Mouse (Mus musculus): Measurements from ENCODE around the gene Banp. TPM values are rescaled to one million over a fixed set of nuclear protein-coding genes. Genes with fewer than 3 reads are reported as not detected.
A peak's percentile ranks its signal among the peaks of the same experiment; 100 is the strongest.

Gene Banp
- polyA plus RNA-seq, 1 experiment from 2014 or later: 59.0 TPM

DNA sequence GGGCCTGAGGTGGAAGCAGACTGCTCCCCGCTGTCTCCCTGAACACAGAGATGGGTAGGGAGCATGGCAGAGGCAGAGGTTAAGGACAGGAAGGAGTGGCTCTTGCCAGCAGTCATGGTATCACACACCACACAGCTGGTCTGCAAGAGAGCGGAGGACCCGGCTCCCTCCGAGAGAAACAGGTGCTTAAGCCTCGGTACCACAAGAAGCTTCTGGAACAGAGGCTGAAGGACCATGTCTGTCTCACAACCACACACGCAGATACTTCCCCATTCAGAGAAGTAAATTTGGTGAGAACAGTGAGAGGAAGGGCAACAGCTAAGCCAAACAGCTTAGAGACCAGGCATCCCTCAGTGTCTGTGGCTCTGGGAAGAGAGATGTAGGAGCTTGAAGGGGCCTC is 38.1 kb upstream of the Banp start:
- Histone ChIP-seq H3K36me3 (no peaks in the 10 kb centered on the region), H3K27me3 (peaks cover 13% of the 10 kb centered on the region), H3K4me3 (no peak overlapping the region), H3K4me2 (no peak overlapping the region), H3K9me3 (no peaks in the 10 kb centered on the region), H3K27ac (peak overlapping the region; percentile 35), H3K4me1 (replicated peaks) (peaks cover 9% of the 10 kb centered on the region), H3K9ac (peak overlapping the region; percentile 14; the same call in 1 of the 2 replicates)
- no peak for ATAC-seq (ENCODE audit: low FRiP score)
- 92% methylated on average over 6 of the region's 6 CpGs for WGBS

DNA sequence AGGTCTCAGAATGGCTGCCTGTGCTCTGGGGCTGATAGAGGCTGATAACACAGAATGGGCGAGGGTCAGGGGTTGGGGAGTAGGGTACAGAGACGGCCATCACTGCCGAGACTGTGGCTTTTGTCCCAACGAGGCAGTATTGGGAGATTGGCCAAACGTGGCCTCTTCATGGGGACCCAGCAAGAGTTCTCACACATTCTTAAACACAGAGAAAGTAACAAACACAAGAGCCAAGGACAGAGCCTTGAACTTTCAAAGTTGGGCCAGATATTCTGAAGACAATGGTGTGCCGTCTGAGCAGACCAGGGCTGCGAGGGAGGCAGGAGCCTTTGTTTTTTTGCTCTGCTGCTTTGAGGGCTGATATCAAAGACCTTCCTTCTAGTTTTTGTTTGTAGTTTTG is 37.6 kb upstream of the Banp start:
- H3K4me1 ChIP-seq (replicated peaks): peaks cover 5% of the 10 kb centered on the region
- peak overlapping the region; percentile 14; the same call in 1 of the 2 replicates for H3K9ac ChIP-seq
- WGBS: 69% methylated on average over 7 of the region's 7 CpGs
- no peak for ATAC-seq (ENCODE audit: low FRiP score)
- H3K27ac ChIP-seq: peak overlapping the region; percentile 35; the same call in 1 of the 2 replicates
- no peak overlapping the region for H3K4me2 ChIP-seq
- H3K4me3 ChIP-seq: no peak overlapping the region
- H3K27me3 ChIP-seq: peaks cover 13% of the 10 kb centered on the region
- no peaks in the 10 kb centered on the region for H3K9me3 ChIP-seq
- no peaks in the 10 kb centered on the region for H3K36me3 ChIP-seq

DNA sequence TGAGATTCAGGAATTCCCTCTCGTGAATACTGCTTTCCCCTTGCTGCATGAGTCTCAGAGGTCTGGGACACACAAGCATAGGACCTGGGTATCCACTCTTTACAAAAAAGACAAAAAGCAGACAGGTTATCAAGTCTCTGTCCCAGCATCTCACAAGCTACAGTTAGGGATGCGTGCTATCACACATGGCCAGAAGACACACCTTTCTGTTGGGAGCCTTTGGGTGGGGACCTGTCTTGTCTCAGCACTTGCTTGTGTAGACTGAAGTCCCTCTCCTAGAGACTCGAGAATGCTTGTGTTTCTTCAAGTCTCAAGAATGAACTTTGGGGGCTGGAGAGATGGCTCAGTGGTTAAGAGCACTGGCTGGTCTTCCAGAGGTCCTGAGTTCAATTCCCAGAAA is 36.7 kb upstream of the Banp start:
- H3K4me2 ChIP-seq: no peak overlapping the region
- H3K4me1 ChIP-seq (replicated peaks): peaks cover 4% of the 10 kb centered on the region
- no peaks in the 10 kb centered on the region for H3K9me3 ChIP-seq
- no peak overlapping the region for H3K4me3 ChIP-seq
- WGBS: 71% methylated on average over 3 of the region's 3 CpGs
- peaks cover 13% of the 10 kb centered on the region for H3K27me3 ChIP-seq
- H3K36me3 ChIP-seq: no peaks in the 10 kb centered on the region
- ATAC-seq (ENCODE audit: low FRiP score): no peak
- no peak overlapping the region for H3K9ac ChIP-seq
- peak overlapping the region; percentile 44; the same call in 1 of the 2 replicates for H3K27ac ChIP-seq

DNA sequence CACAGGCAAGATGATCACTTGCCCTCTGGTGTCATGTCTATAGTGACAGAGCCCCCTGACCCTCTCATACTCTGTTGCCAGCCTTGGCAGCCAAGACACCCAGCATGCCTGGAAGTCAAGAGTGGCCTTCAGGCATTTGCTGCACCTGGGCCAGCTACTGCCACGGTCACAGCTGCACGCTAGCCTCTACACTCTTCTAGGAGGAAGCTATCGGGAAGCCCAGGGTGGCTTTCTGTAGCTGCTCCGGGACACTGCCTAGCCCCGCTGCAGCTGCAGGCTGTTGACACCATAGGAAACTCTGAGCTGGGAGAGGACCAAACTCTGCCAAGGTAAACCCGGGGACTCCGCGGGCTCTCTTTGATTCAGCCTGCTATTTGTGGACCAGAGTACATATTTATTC is 36.2 kb upstream of the Banp start:
- Histone ChIP-seq H3K36me3 (no peaks in the 10 kb centered on the region), H3K9me3 (no peaks in the 10 kb centered on the region), H3K9ac (no peak overlapping the region), H3K27ac (no peak overlapping the region), H3K4me1 (replicated peaks) (no peaks in the 10 kb centered on the region), H3K4me2 (no peak overlapping the region), H3K4me3 (no peak overlapping the region), H3K27me3 (peaks cover 13% of the 10 kb centered on the region)
- ATAC-seq (ENCODE audit: low FRiP score): no peak
- 80% methylated on average over 8 of the region's 8 CpGs for WGBS

DNA sequence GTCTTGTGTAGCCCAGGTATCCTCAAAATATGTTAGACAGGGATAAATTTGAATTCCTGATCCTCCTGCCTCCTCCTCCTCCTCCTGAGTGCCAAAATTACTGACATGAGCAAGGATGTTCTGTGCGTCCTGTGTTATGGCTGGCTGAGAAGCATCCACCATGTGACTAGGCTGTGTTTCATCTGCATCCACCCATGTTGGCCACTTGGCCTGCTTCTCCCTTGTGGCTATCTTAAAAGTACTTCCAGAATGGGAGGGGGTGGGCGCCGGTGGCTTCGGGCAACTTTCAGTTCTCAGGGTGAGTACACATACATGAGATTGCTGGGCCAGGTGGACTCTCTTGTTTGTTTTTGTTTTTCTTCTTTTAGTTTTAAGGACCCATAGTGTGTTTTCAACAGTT is 30.4 kb upstream of the Banp start:
- no peak overlapping the region for H3K9ac ChIP-seq
- H3K36me3 ChIP-seq: no peaks in the 10 kb centered on the region
- H3K4me1 ChIP-seq (replicated peaks): peaks cover 10% of the 10 kb centered on the region
- H3K27ac ChIP-seq: no peak overlapping the region
- H3K27me3 ChIP-seq: 0 out of 2 replicates have a peak, but pooled peaks cover 4% of the 10 kb centered on the region
- 68% methylated on average over 4 of the region's 4 CpGs for WGBS
- no peak overlapping the region for H3K4me2 ChIP-seq
- H3K9me3 ChIP-seq: no peaks in the 10 kb centered on the region
- ATAC-seq (ENCODE audit: low FRiP score): no peak
- H3K4me3 ChIP-seq: no peak overlapping the region

DNA sequence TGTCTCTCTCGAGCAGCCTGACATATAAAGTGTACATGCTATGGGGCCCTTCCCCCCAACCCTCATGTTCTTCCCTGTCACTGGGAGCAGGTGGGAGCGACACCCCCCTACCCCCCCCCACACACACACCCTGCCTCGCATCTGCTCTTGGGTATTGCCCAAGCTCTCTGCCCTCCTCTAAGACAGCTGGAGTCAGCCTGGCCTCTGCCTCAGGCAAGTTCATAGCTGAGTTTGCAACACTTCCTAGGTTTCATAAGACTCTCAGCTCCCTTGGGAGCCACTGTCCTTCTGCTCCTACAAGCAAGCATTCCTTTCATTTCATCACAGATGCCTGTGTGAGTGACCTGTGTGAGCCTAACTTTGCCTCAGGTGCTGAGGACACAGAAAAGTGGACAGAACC is 29.8 kb upstream of the Banp start:
- Histone ChIP-seq H3K4me1 (replicated peaks) (peaks cover 10% of the 10 kb centered on the region), H3K4me2 (no peak overlapping the region), H3K27me3 (0 out of 2 replicates have a peak, but pooled peaks cover 4% of the 10 kb centered on the region), H3K36me3 (no peaks in the 10 kb centered on the region), H3K4me3 (no peak overlapping the region), H3K9ac (no peak overlapping the region), H3K9me3 (no peaks in the 10 kb centered on the region), H3K27ac (no peak overlapping the region)
- WGBS: 40% methylated on average over 3 of the region's 3 CpGs
- 0 out of 2 replicates have a peak, but pooled peaks have one; percentile 24 for ATAC-seq (ENCODE audit: low FRiP score)

DNA sequence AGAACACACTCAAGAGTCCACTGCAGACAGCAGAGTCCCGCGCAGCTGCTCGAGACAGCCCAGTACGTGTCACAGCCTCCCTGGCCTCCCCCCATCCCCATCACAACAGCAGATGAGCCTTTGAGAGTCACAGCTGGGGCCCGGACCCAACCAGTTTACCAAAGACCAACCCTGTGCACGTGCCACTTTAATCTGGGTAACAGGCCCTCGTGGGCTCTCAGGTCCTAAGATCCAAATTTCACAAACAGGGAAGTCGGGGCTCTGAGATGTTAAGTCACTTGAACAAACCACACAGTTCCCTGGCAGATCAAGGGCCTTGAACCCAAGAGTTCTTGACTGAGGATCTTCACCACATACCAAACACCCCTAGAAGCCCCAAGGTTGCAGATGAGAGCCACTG is 28.0 kb upstream of the Banp start:
- no peaks in the 10 kb centered on the region for H3K27me3 ChIP-seq
- no peaks in the 10 kb centered on the region for H3K36me3 ChIP-seq
- H3K9me3 ChIP-seq: no peaks in the 10 kb centered on the region
- H3K4me2 ChIP-seq: no peak overlapping the region
- H3K27ac ChIP-seq: peak overlapping the region; percentile 46
- peaks cover 10% of the 10 kb centered on the region for H3K4me1 ChIP-seq (replicated peaks)
- H3K4me3 ChIP-seq: no peak overlapping the region
- no peak for ATAC-seq (ENCODE audit: low FRiP score)
- 69% methylated on average over 8 of the region's 8 CpGs for WGBS
- no peak overlapping the region for H3K9ac ChIP-seq

DNA sequence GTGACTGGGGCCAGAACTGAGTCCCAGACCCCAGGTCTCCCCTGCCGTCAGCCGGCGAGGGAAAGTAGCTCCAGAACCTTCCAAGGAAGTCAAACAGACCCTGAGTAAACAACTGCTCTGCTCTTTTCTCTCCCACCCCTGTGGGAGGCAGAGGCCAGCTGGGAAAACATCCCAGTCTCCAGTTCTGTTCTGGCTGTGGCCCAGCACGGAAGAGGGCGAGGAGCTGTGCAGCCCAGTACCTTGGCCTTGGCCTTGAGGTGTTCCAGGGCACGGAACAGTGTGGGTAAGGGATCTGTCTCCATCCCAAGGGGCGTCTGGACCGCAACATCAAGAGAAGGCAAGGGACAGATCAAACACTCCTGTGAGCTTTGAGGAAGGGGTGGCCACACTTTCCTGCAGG is 27.4 kb upstream of the Banp start:
- Histone ChIP-seq H3K36me3 (no peaks in the 10 kb centered on the region), H3K4me2 (no peak overlapping the region), H3K4me1 (replicated peaks) (peaks cover 10% of the 10 kb centered on the region), H3K4me3 (no peak overlapping the region), H3K27ac (peak overlapping the region; percentile 46; the same call in 1 of the 2 replicates), H3K9ac (no peak overlapping the region), H3K9me3 (no peaks in the 10 kb centered on the region), H3K27me3 (no peaks in the 10 kb centered on the region)
- ATAC-seq (ENCODE audit: low FRiP score): no peak
- 74% methylated on average over 8 of the region's 8 CpGs for WGBS

DNA sequence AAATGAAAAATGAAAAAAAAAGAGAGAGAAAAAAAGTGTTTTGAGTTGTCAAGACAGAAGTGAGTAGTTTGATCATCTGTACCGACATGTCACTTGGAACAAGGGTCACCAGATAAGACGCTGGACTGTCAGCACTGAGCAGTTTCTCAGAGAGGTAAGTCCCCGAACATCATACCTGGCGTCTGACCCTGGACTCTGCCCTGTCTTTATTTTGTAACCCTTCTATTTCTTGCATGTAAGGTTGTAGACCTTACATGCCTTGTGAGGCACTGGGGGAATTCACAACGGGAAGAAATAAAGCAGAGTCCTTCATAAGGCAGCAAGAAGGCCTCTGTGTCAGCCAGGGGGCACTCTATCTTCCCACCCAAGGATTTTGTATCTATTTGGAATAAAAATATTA is 24.9 kb upstream of the Banp start:
- H3K36me3 ChIP-seq: no peaks in the 10 kb centered on the region
- H3K27ac ChIP-seq: no peak overlapping the region
- no peaks in the 10 kb centered on the region for H3K9me3 ChIP-seq
- no peak overlapping the region for H3K9ac ChIP-seq
- H3K27me3 ChIP-seq: no peaks in the 10 kb centered on the region
- peaks cover 7% of the 10 kb centered on the region for H3K4me1 ChIP-seq (replicated peaks)
- WGBS: 94% methylated on average over 5 of the region's 5 CpGs
- H3K4me2 ChIP-seq: no peak overlapping the region
- ATAC-seq (ENCODE audit: low FRiP score): no peak
- H3K4me3 ChIP-seq: no peak overlapping the region

DNA sequence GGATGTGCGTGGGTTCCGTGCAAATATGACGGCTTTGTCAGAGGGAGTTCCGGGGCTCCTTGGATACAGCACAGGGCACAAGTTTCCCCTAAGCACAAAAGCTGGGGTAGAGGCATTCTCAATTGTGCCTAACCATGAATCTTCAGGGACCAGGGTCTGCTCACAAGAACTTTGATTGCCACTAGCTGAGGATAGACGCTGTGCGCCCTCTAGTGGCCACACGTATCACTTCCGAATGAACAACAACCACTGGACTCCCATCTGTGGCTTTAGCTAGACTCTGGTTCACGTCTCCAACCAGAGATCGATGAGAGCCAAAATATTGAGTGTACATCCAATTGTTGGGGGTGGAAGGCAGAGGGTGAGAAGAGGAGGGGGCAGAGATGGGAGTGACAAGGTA is 23.9 kb upstream of the Banp start:
- Histone ChIP-seq H3K27ac (no peak overlapping the region), H3K27me3 (no peaks in the 10 kb centered on the region), H3K4me1 (replicated peaks) (peaks cover 5% of the 10 kb centered on the region; the same call in 1 of the 2 replicates), H3K9me3 (no peaks in the 10 kb centered on the region), H3K36me3 (no peaks in the 10 kb centered on the region), H3K9ac (no peak overlapping the region), H3K4me3 (no peak overlapping the region), H3K4me2 (no peak overlapping the region)
- WGBS: 28% methylated on average over 10 of the region's 10 CpGs
- no peak for ATAC-seq (ENCODE audit: low FRiP score)

DNA sequence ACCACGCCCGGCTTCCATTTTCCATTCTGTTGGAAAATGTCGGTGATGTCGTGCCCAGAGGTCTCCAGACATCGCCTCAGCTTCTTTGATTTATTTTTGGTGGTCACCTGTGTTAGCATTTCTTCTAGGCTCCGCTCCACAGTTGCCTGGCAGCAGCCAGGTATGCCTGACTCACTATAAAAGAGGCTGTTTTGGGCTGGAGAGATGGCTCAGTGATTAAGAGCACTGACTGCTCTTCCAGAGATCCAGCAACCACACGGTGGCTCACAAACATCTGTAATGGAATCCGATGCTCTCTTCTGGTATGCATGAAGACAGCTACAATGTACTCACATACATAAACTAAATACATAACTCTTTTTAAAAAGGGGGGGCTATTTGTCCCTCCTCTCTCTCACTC is 23.3 kb upstream of the Banp start:
- Histone ChIP-seq H3K27ac (no peak overlapping the region), H3K4me2 (no peak overlapping the region), H3K9me3 (no peaks in the 10 kb centered on the region), H3K4me1 (replicated peaks) (peaks cover 4% of the 10 kb centered on the region; the same call in 1 of the 2 replicates), H3K9ac (no peak overlapping the region), H3K36me3 (no peaks in the 10 kb centered on the region), H3K27me3 (no peaks in the 10 kb centered on the region), H3K4me3 (no peak overlapping the region)
- WGBS: 75% methylated on average over 8 of the region's 8 CpGs
- no peak for ATAC-seq (ENCODE audit: low FRiP score)

DNA sequence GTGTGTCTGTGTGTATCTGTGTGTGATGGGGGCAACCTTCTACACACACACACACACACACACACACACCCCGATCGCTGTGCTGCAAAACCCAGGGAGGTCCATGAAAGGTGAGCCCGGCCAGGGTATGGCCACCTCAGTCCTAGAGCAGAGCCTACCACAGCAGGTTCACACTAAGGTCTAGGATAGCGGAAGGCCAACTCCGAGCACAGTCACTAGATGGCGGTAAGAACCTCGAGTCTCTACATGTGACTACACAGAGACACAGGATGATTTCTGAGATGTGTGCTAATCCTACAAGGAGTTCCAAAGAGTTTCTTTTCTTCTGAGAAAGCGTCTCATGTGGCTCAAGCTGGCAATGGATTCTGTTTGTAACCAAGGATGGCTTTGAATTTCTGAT is 22.2 kb upstream of the Banp start:
- WGBS: 49% methylated on average over 8 of the region's 8 CpGs
- no peak overlapping the region for H3K27ac ChIP-seq

DNA sequence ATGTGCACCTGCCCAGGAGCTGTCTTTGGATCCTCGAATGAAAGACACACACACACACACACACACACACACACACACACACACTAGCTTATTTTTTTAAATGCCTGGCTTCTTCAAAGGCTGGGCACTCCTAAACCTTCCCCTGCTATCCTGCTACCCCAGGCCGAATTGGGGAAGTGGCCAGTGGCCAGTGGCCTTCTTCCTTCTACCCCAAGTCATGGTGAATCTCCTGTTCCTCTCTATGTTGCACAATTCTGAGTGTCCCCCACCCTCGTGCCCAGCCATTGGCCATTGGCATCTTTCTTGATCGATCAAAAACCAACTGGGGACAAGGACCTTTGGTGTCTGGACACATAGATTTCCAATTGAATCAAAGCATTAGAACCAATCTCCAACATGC is 19.5 kb upstream of the Banp start:
- no peaks in the 10 kb centered on the region for H3K9me3 ChIP-seq
- H3K27ac ChIP-seq: no peak overlapping the region
- H3K9ac ChIP-seq: no peak overlapping the region
- H3K4me1 ChIP-seq (replicated peaks): peaks cover 20% of the 10 kb centered on the region
- H3K4me3 ChIP-seq: no peak overlapping the region
- ATAC-seq (ENCODE audit: low FRiP score): no peak
- 94% methylated on average over 4 of the region's 4 CpGs for WGBS
- H3K27me3 ChIP-seq: no peaks in the 10 kb centered on the region
- no peaks in the 10 kb centered on the region for H3K36me3 ChIP-seq
- H3K4me2 ChIP-seq: no peak overlapping the region

More for the DNA sequence above, 22.2 kb upstream of the Banp start:
- Histone ChIP-seq H3K4me2 (no peak overlapping the region), H3K9me3 (no peaks in the 10 kb centered on the region), H3K9ac (no peak overlapping the region), H3K4me1 (replicated peaks) (peaks cover 4% of the 10 kb centered on the region; the same call in 1 of the 2 replicates), H3K4me3 (no peak overlapping the region), H3K27me3 (no peaks in the 10 kb centered on the region), H3K36me3 (no peaks in the 10 kb centered on the region)
- no peak for ATAC-seq (ENCODE audit: low FRiP score)
